Mouse (Mus musculus): ENCODE results near the gene Arrdc4. TPM values are rescaled to one million over a fixed set of nuclear protein-coding genes. Genes with fewer than 3 reads are reported as not detected.
A peak's percentile ranks its signal among the peaks of the same experiment; 100 is the strongest.

Gene Arrdc4
- polyA plus RNA-seq, 1 experiment from 2014 or later: 18.6 TPM

DNA sequence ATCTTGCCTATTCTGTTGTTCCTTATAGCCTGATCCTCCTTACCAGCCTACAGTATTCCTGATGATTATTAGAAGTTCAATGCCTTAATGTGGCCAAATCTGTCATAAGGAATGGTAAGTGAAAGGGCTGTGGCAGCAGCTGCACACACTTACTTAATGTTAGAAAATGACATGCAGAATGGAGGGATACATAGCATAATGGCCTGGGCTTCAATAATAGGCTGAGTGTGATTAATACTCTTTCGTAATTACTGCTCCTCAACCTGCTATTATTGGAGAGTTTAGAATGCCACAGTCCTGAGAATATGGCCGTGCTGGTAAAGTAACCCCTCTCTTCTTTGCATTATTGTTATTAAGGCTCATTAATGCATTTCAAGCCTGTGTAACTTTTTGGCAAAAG, 4.8 kb downstream of the Arrdc4 start:
- Histone ChIP-seq H3K27ac (ENCODE audit: poor library complexity, severe bottlenecking) (no peak overlapping the region), H3K36me3 (peaks cover 51% of the 10 kb centered on the region)
- 82% methylated on average over 2 of the region's 2 CpGs for WGBS

DNA sequence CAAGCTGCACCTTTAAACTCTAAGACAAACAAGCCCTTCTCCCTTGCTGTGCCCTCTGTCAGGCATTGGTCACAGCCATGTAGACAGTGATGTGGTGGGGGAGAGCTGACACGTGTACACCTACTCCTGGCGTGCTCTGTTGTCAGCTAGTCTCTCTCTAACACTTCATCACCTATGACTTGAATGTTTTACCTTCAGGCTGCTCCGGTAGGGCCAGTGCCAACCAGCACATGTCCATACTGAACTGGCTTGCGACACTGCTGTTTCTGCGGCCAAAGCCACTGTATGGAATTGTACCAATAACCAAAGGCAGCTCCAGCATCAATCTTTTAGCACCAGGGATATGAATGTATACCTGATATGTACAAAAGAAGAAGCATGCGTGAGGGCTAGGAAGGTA, 8.3 kb downstream of the Arrdc4 start:
- no peak for ATAC-seq (ENCODE audit: insufficient number of reproducible peaks, low FRiP score)
- Histone ChIP-seq H3K27ac (ENCODE audit: poor library complexity, severe bottlenecking) (no peak overlapping the region), H3K4me3 (no peak overlapping the region), H3K9me3 (replicated peaks) (no peaks in the 10 kb centered on the region), H3K4me2 (no peak overlapping the region), H3K36me3 (peaks cover 76% of the 10 kb centered on the region), H3K9ac (no peak overlapping the region), H3K27me3 (replicated peaks) (no peaks in the 10 kb centered on the region), H3K4me1 (replicated peaks) (no peaks in the 10 kb centered on the region)
- 78% methylated on average over 6 of the region's 6 CpGs for WGBS

More for the DNA sequence above, 4.8 kb downstream of the Arrdc4 start:
- Histone ChIP-seq H3K9me3 (replicated peaks) (no peaks in the 10 kb centered on the region), H3K27me3 (replicated peaks) (no peaks in the 10 kb centered on the region), H3K4me2 (no peak overlapping the region), H3K4me3 (no peak overlapping the region), H3K9ac (no peak overlapping the region), H3K4me1 (replicated peaks) (peaks cover 20% of the 10 kb centered on the region)
- no peak for ATAC-seq (ENCODE audit: insufficient number of reproducible peaks, low FRiP score)

DNA sequence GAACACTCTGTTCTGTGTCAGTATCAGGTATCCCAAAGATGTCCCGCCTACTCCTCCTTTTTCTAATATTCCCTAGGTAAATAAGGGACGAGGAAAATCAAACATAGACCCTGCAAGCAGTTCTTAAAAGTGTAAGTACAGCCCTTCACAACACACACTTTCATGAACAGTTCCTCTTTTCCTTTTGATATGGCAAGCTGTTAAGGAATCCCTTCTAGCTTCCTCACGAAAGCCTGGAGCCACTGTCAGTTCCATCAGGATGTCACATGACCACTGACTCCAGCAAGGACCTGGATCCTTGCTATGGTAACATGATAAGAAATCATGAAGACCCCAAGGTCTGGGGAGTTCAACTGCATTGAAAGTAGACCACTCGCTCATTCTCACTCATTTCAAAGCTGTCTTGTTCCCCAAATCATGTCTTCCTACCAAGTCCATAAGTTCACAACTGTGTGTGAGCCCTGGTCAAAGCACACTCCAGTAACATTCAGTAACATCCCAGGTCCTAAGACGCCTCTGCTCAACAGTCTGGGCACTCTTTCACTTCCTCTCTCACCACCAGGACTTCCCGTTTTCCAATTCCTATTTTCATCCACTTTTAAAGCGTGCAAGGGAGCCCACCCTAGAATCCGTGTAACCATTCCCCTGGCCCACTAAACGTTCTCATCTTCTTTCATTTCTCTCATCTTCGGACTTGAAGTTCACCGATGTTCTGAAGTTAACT, 10.2 kb downstream of the Arrdc4 start:
- 78% methylated on average over 11 of the region's 11 CpGs for WGBS
- H3K27ac ChIP-seq (ENCODE audit: poor library complexity, severe bottlenecking): no peak overlapping the region
- ATAC-seq (ENCODE audit: insufficient number of reproducible peaks, low FRiP score): no peak
- no peaks in the 10 kb centered on the region for H3K9me3 ChIP-seq (replicated peaks)
- no peaks in the 10 kb centered on the region for H3K4me1 ChIP-seq (replicated peaks)
- no peak overlapping the region for H3K4me2 ChIP-seq
- H3K9ac ChIP-seq: no peak overlapping the region
- peaks cover 67% of the 10 kb centered on the region for H3K36me3 ChIP-seq
- no peak overlapping the region for H3K4me3 ChIP-seq
- no peaks in the 10 kb centered on the region for H3K27me3 ChIP-seq (replicated peaks)

DNA sequence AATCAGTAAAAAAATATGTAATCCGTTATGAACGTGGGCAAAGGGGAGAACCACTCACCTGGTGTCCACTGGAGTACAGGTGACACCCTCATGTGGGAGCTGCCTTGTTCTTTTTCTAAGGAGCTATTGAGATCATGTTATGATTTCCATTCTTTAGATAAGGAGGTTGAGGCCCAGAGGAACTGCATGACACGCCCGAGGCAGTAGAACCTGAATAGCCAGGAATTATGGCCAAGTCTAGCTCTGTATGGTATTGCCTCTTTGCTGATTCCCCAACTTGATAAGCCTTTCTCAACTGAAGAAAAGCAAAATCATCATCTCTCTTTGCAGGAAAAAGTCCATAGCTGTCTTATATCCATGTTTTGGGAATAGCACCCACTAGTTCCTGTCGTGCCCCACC, 22.7 kb downstream of the Arrdc4 start:
- Histone ChIP-seq H3K9me3 (replicated peaks) (no peaks in the 10 kb centered on the region), H3K9ac (no peak overlapping the region), H3K4me1 (replicated peaks) (peaks cover 3% of the 10 kb centered on the region; the same call in 1 of the 2 replicates), H3K27me3 (replicated peaks) (no peaks in the 10 kb centered on the region), H3K36me3 (no peaks in the 10 kb centered on the region), H3K27ac (ENCODE audit: poor library complexity, severe bottlenecking) (no peak overlapping the region), H3K4me2 (no peak overlapping the region), H3K4me3 (no peak overlapping the region)
- WGBS: 88% methylated on average over 5 of the region's 5 CpGs
- no peak for ATAC-seq (ENCODE audit: insufficient number of reproducible peaks, low FRiP score)

DNA sequence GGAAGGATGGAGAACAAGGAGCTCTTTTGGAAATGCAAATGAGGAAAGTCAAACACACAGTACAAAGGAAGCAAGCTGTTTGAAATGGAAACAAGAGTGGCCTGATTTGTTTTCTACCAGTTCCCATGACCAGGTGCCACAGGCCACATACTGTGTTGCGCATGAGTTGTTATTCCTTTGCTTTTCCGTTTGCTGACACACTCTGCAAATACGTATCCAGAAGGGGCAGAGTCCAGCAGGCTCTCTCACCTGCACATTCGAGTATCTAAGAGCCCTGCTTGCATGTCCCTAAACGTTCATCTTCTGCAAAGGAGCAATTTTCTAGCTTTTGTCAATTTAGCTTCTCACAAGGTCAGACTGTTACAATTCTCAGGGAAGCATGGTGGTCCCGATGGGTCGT, 24.3 kb downstream of the Arrdc4 start:
- no peak overlapping the region for H3K4me3 ChIP-seq
- ATAC-seq (ENCODE audit: insufficient number of reproducible peaks, low FRiP score): no peak
- H3K36me3 ChIP-seq: no peaks in the 10 kb centered on the region
- no peak overlapping the region for H3K27ac ChIP-seq (ENCODE audit: poor library complexity, severe bottlenecking)
- peaks cover 3% of the 10 kb centered on the region; the same call in 1 of the 2 replicates for H3K4me1 ChIP-seq (replicated peaks)
- H3K9ac ChIP-seq: no peak overlapping the region
- H3K9me3 ChIP-seq (replicated peaks): no peaks in the 10 kb centered on the region
- no peak overlapping the region for H3K4me2 ChIP-seq
- 86% methylated on average over 7 of the region's 7 CpGs for WGBS
- no peaks in the 10 kb centered on the region for H3K27me3 ChIP-seq (replicated peaks)

DNA sequence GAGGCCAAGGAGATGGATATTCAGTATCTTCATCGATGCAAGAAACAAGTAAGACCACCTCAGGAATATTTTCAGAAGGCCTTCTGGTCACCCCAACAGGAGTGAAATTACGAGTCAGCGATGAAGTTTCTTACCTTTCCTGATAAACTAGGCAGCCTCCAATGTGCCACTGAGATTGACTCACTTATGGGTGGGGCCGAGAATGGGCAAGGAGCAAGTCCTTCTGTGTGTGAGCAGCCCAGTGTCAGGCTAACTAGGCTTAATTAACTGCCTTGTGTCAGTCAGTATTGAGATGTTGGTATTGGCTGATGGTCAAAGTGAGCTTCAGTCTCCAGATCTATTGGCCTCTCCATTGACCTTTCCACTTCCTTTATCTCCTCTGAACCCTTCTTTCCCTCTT, 27.5 kb downstream of the Arrdc4 start:
- WGBS: 85% methylated on average over 4 of the region's 4 CpGs
- Histone ChIP-seq H3K4me2 (no peak overlapping the region), H3K36me3 (no peaks in the 10 kb centered on the region), H3K9ac (no peak overlapping the region), H3K9me3 (replicated peaks) (no peaks in the 10 kb centered on the region), H3K27me3 (replicated peaks) (no peaks in the 10 kb centered on the region), H3K4me3 (no peak overlapping the region), H3K4me1 (replicated peaks) (peaks cover 18% of the 10 kb centered on the region), H3K27ac (ENCODE audit: poor library complexity, severe bottlenecking) (no peak overlapping the region)
- ATAC-seq (ENCODE audit: insufficient number of reproducible peaks, low FRiP score): no peak

DNA sequence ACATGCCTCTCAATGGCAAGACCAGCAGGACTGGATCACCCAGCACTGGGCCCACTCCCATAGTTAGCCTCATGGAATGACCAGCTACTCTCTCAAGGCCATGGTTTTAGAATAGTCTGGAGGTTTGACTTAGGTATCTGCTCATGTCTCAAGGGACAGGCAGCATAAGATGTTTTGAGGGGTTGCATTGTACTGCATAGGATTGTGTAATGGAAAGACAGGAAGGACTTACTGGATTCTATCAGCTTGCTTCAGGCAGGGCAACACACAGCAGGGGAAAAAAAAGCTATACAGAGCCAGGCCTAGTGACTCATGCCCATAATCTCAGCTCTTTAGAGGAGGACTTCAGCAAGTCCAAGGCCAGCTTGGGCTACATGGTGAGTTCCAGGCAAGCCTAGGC, 31.1 kb downstream of the Arrdc4 start:
- Histone ChIP-seq H3K4me1 (replicated peaks) (peaks cover 18% of the 10 kb centered on the region), H3K27me3 (replicated peaks) (no peaks in the 10 kb centered on the region), H3K27ac (ENCODE audit: poor library complexity, severe bottlenecking) (peak overlapping the region; percentile 65), H3K4me3 (no peak overlapping the region), H3K36me3 (no peaks in the 10 kb centered on the region), H3K9me3 (replicated peaks) (no peaks in the 10 kb centered on the region), H3K9ac (no peak overlapping the region), H3K4me2 (no peak overlapping the region)
- peak; percentile 77 for ATAC-seq (ENCODE audit: insufficient number of reproducible peaks, low FRiP score)

DNA sequence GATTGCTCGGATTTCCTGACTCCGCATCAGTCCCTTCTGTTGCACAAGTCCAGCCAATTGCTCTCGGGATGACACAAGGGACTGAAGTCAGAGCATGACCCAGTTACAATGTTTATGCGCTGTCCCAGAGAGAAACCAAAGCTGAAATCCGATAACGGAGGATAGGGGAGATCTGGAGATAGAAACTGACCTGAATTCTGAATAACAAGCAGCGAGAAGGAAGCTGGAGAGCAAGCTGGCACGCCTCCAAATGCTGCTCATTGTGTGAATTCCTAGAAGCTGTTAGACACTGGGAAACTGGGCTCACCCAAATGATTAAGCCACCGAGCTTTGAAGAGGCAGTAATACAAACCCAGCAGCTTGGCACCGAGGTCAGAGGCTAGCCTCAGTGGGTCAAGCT, 31.5 kb downstream of the Arrdc4 start:
- Histone ChIP-seq H3K27ac (ENCODE audit: poor library complexity, severe bottlenecking) (peak overlapping the region; percentile 65), H3K9ac (no peak overlapping the region), H3K27me3 (replicated peaks) (no peaks in the 10 kb centered on the region), H3K4me2 (peak overlapping the region; percentile 40), H3K4me3 (no peak overlapping the region), H3K9me3 (replicated peaks) (no peaks in the 10 kb centered on the region), H3K4me1 (replicated peaks) (peaks cover 18% of the 10 kb centered on the region), H3K36me3 (no peaks in the 10 kb centered on the region)
- ATAC-seq (ENCODE audit: insufficient number of reproducible peaks, low FRiP score): peak; percentile 59
- 37% methylated on average over 10 of the region's 10 CpGs for WGBS

DNA sequence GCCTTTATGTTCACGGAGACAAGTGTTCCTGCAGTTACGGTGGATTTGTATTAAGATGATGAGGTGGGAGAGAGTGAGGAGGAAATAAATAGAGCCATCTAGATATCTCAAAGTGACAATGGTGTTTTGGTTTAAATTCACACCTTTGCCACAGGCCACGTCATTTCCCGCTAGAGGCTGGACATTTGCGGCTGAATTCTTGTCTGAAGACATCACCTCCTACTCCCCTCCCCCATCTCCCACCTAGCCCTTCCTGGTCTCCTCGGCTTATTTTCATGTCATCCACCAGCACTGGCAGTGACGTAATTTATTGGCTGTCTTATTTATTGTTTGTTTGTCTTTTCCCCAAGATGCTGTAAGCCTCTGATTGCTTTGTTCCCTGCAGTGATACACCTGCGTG, 32.1 kb downstream of the Arrdc4 start:
- Histone ChIP-seq H3K9ac (no peak overlapping the region), H3K36me3 (no peaks in the 10 kb centered on the region), H3K4me2 (no peak overlapping the region), H3K27me3 (replicated peaks) (no peaks in the 10 kb centered on the region), H3K4me3 (no peak overlapping the region), H3K4me1 (replicated peaks) (peaks cover 18% of the 10 kb centered on the region), H3K27ac (ENCODE audit: poor library complexity, severe bottlenecking) (no peak overlapping the region), H3K9me3 (replicated peaks) (no peaks in the 10 kb centered on the region)
- ATAC-seq (ENCODE audit: insufficient number of reproducible peaks, low FRiP score): no peak
- 65% methylated on average over 8 of the region's 8 CpGs for WGBS

DNA sequence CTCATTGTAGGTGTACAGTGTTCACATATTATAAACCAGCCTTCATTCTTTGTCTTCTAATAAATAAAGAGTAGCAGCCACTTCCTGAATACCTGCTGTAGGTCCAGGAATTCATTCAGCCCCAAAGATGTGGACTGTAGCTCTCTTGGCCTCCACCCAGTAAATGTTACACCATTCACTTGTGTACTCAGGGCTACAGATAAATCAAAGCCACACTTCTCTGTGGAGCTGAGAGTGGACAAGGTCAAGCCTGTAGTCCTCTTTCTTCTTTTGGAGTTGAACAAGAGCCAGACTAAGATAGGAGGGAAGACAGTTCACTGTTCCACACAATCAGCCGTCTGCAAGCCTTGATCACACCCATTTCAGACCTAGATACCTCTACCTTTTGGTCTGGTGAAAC, 36.1 kb downstream of the Arrdc4 start:
- H3K4me1 ChIP-seq (replicated peaks): peaks cover 11% of the 10 kb centered on the region
- no peak overlapping the region for H3K4me3 ChIP-seq
- H3K9me3 ChIP-seq (replicated peaks): no peaks in the 10 kb centered on the region
- ATAC-seq (ENCODE audit: insufficient number of reproducible peaks, low FRiP score): no peak
- H3K27me3 ChIP-seq (replicated peaks): no peaks in the 10 kb centered on the region
- H3K4me2 ChIP-seq: no peak overlapping the region
- no peak overlapping the region for H3K9ac ChIP-seq
- no peak overlapping the region for H3K27ac ChIP-seq (ENCODE audit: poor library complexity, severe bottlenecking)
- no peaks in the 10 kb centered on the region for H3K36me3 ChIP-seq
- 38% methylated on average over 1 of the region's 1 CpGs for WGBS

DNA sequence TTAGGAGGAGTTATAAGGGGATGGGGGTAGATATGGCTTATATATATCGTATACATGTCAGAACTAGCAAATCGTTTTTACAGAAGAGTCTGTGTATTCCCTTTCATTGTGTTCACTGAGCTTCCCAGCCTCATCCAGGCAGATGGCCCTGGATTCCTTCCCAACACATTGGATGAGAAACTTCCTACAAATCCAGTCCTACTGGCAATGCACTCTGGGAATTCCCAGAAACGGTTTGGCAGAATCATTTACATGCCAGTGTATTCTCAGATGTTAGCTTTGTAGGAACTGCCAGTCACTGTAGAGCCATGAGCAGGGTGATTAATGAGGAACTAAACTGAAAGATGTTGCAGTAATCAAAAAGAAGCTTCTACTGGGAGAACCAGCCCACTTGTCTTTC, 36.6 kb downstream of the Arrdc4 start:
- Histone ChIP-seq H3K9me3 (replicated peaks) (no peaks in the 10 kb centered on the region), H3K4me1 (replicated peaks) (peaks cover 6% of the 10 kb centered on the region), H3K36me3 (no peaks in the 10 kb centered on the region), H3K9ac (no peak overlapping the region), H3K4me3 (no peak overlapping the region), H3K27me3 (replicated peaks) (no peaks in the 10 kb centered on the region), H3K27ac (ENCODE audit: poor library complexity, severe bottlenecking) (no peak overlapping the region), H3K4me2 (no peak overlapping the region)
- WGBS: 84% methylated on average over 3 of the region's 3 CpGs
- no peak for ATAC-seq (ENCODE audit: insufficient number of reproducible peaks, low FRiP score)

DNA sequence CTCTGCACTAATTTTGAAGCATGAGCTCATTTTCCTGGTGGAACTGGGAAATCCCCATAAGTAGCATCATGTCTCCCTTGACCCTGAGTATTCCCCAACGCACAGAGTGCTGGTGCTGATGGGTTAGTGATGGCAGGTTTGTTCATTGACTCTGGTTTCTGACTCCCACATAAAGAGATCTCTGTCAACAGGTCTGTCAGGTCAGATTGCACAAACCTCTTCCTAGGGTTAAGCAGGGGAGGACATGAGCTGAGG, 39.8 kb downstream of the Arrdc4 start:
- Histone ChIP-seq H3K27me3 (replicated peaks) (no peaks in the 10 kb centered on the region), H3K9me3 (replicated peaks) (peaks cover 2% of the 10 kb centered on the region; the same call in 1 of the 2 replicates), H3K27ac (ENCODE audit: poor library complexity, severe bottlenecking) (no peak overlapping the region), H3K36me3 (no peaks in the 10 kb centered on the region), H3K4me3 (no peak overlapping the region), H3K4me1 (replicated peaks) (no peaks in the 10 kb centered on the region; the same call in 1 of the 2 replicates), H3K4me2 (no peak overlapping the region), H3K9ac (no peak overlapping the region)
- no peak for ATAC-seq (ENCODE audit: insufficient number of reproducible peaks, low FRiP score)
- WGBS: 38% methylated on average over 1 of the region's 1 CpGs

Measured in heart, embryonic 12.5 days (tissue).